ENCODE assay signal across 8 mouse cellular contexts in the genomic region with DNA sequence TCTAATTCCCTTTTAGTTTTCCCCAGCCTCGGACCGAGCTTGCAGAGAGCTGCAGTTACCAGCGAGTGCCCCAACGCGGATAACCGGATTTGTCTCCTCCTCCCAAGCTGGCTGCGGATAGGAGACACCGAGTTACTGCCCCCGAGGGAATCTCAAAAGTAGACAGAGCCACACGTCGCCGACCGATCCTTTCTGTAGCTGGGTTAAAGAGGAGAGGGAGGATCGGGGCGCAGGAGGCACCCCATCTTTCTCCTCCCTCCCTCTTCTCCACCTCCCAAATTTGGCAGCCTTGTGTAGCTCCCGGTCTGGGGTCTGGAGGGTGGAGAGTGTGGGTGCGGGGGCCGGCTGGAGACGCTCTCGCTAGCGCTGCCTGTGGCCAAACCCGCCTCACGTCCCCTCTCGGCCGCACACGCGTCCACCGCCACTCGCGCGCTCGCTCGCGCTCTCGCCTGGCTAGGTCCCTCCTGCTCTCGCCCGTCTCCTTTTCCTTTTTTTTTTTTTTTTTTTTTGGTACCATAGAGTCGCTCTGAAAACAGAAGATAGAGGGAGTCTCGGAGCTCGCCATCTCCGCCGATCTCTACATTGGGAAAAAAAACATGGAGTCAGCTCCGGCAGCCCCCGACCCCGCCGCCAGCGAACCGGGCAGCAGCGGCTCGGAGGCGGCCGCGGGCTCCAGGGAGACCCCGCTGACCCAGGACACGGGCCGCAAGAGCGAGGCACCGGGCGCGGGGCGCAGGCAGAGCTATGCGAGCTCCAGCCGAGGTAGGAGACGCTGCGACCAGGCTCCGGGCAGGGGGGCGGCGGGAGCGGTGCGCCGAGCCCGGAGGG. TPM values are rescaled to one million over a fixed set of nuclear protein-coding genes. Genes with fewer than 3 reads are reported as not detected.
DNase-seq lines count a peak whose midpoint lies in the region; ATAC-seq lines count a peak whose summit lies in the region.

TSS of gene Rora (plus strand) at position 576 of the 828 bp plus-strand sequence.

- peak; percentile 86 for ATAC-seq in hindbrain, embryonic 11.5 days (ENCODE audit: low FRiP score)
- peak; percentile 86 for ATAC-seq in lung, embryonic 16.5 days (ENCODE audit: low read depth)

- no peaks in the 10 kb centered on the region for H3K27me3 ChIP-seq in hindbrain, embryonic 11.5 days (ENCODE audit: control insufficient read depth, insufficient read depth, low read length)
- peaks cover 2% of the 10 kb centered on the region for H3K27me3 ChIP-seq in lung, embryonic 16.5 days (ENCODE audit: control insufficient read depth, insufficient read depth, low read depth, low read length)

- H3K4me3 ChIP-seq in hindbrain, embryonic 11.5 days (ENCODE audit: low read depth, low read length) = peak within 1 kb of the TSS; percentile 86
- H3K4me3 ChIP-seq in lung, embryonic 16.5 days (ENCODE audit: low read length) = peak within 1 kb of the TSS; percentile 91

- H3K9ac ChIP-seq in hindbrain, embryonic 11.5 days (ENCODE audit: low read depth, low read length) = peak within 1 kb of the TSS; percentile 80
- peak within 1 kb of the TSS; percentile 89 for H3K9ac ChIP-seq in lung, embryonic 16.5 days (ENCODE audit: low read length)

- no peaks in the 10 kb centered on the region for H3K9me3 ChIP-seq in hindbrain, embryonic 11.5 days (ENCODE audit: control insufficient read depth, low read length)
- no peaks in the 10 kb centered on the region for H3K9me3 ChIP-seq in lung, embryonic 16.5 days (ENCODE audit: control insufficient read depth, low read length)

- H3K4me1 ChIP-seq in hindbrain, embryonic 11.5 days (replicated peaks; ENCODE audit: control insufficient read depth, insufficient read depth, low read length) = 0 out of 2 replicates have a peak, but pooled peaks cover 2% of the 10 kb centered on the region
- H3K4me1 ChIP-seq in lung, embryonic 16.5 days (replicated peaks; ENCODE audit: control insufficient read depth, insufficient read depth, low read length) = peaks cover 15% of the 10 kb centered on the region

- DNase-seq in adipocyte (ENCODE audit: low spot score) = peak; percentile 16
- peak; percentile 88 to 89 for DNase-seq in cerebellum, postnatal 14 days
- DNase-seq in frontal cortex, postnatal 25 days (ENCODE audit: low spot score in 2 of 2) = peak; percentile 45 to 52
- peak; percentile 83 for DNase-seq in hindbrain, embryonic 11.5 days (ENCODE audit: low spot score)
- peak; percentile 51 to 73 for DNase-seq in layer of hippocampus, postnatal 14 days (ENCODE audit: low spot score in 2 of 2)
- peak; percentile 54 to 71 for DNase-seq in right cerebral cortex, adult 2 months (ENCODE audit: low spot score in 2 of 2)
- DNase-seq in thymus, postnatal 10 days (ENCODE audit: low spot score in 2 of 2) = no peak

- WGBS in hindbrain, embryonic 11.5 days = under 1% methylated on average over 67 of the region's 72 CpGs
- under 1% methylated on average over 61 of the region's 72 CpGs for WGBS in lung, embryonic 16.5 days

- H3K27ac ChIP-seq in hindbrain, embryonic 11.5 days (ENCODE audit: low read depth, low read length) = peak within 1 kb of the TSS; percentile 87
- peak within 1 kb of the TSS; percentile 95 for H3K27ac ChIP-seq in lung, embryonic 16.5 days (ENCODE audit: low read length)

- no peaks in the 10 kb centered on the region for H3K36me3 ChIP-seq in hindbrain, embryonic 11.5 days (ENCODE audit: control insufficient read depth, insufficient read depth, low read length)
- no peaks in the 10 kb centered on the region for H3K36me3 ChIP-seq in lung, embryonic 16.5 days (ENCODE audit: control insufficient read depth, insufficient read depth, low read length)

- H3K4me2 ChIP-seq in hindbrain, embryonic 11.5 days (replicated peaks; ENCODE audit: low read depth, low read length) = peak within 1 kb of the TSS; percentile 71
- H3K4me2 ChIP-seq in lung, embryonic 16.5 days (ENCODE audit: low read depth, low read length) = peak within 1 kb of the TSS; percentile 69

RNA-seq across cellular contexts. Expression of gene Rora, which starts in this region (rescaled TPM):
- 3.3 and 3.8 TPM in 2 replicates for polyA plus RNA-seq in hindbrain, embryonic 11.5 days (2014; fragmentation: Nextera tagmentation; extraction: Ambion mirVana)
- 10 to 100 TPM; 29.3 to 49.5 TPM for total RNA-seq in layer of hippocampus, postnatal 14 days (2021)
- polyA plus RNA-seq in lung, embryonic 16.5 days (2015; fragmentation: Nextera tagmentation; extraction: Ambion mirVana) = 8.4 and 9.1 TPM in 2 replicates

Comparison
In these comparisons a context has a peak if more than half of its experiments do, and no peak if none do; other contexts are left out.
1. DNase-seq: peak in adipocyte (single experiment), cerebellum, postnatal 14 days (2 of 2), frontal cortex, postnatal 25 days (2 of 2), hindbrain, embryonic 11.5 days (single experiment), layer of hippocampus, postnatal 14 days (2 of 2) and right cerebral cortex, adult 2 months (2 of 2); none in thymus, postnatal 10 days (0 of 2).